Mouse (Mus musculus): ENCODE results near the gene Hist2h2aa1. TPM values are rescaled to one million over a fixed set of nuclear protein-coding genes. Genes with fewer than 3 reads are reported as not detected.
"Not testable (repeated sequence)": the region's sequence is repeated elsewhere in the genome, so short reads cannot be mapped to it uniquely, and the experiment has no call there.

The Hist2h2aa1 gene
- 960 to 1,517 TPM (median 1,455 TPM) in 3 replicates for total RNA-seq (2017)

DNA sequence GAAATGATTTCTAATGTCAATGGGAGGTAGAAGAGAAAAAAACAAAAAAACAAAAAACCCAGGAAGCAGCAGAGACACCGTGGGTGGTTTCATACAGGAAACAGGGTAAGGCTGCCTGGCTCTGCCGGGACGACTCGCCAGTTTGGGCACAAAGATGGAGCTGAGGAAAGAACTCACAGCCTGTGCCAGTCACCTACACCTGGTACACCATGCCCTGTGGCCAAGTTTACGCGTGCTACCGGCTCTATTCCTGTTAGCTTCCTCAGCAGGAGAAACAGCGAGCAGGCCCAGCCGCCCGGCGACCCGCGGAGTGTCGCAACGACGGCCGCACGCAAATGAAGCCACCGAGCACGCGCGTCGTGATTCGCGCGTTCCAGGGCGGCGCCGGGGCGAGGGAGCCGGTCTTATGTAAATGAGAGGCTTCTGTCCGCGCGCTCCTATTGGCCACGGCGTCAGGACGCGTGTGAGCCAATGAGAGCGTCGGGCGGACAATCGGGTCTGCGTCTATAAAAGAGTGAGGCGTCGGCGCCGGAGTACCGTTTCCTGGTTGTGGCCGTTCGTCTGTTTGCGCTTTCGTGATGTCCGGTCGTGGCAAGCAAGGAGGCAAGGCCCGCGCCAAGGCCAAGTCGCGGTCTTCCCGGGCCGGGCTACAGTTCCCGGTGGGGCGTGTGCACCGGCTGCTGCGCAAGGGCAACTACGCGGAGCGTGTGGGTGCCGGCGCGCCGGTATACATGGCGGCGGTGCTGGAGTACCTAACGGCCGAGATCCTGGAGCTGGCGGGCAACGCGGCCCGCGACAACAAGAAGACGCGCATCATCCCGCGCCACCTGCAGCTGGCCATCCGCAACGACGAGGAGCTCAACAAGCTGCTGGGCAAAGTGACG is at the start of gene Hist2h2aa1:
Hist2h2aa1 (plus strand) TSS at position 495 of the 884 bp plus-strand sequence.
- peak; percentile 85 for ATAC-seq (replicated peaks; ENCODE audit: insufficient number of reproducible peaks, low FRiP score, low TSS enrichment, poor library complexity, severe bottlenecking)

DNA sequence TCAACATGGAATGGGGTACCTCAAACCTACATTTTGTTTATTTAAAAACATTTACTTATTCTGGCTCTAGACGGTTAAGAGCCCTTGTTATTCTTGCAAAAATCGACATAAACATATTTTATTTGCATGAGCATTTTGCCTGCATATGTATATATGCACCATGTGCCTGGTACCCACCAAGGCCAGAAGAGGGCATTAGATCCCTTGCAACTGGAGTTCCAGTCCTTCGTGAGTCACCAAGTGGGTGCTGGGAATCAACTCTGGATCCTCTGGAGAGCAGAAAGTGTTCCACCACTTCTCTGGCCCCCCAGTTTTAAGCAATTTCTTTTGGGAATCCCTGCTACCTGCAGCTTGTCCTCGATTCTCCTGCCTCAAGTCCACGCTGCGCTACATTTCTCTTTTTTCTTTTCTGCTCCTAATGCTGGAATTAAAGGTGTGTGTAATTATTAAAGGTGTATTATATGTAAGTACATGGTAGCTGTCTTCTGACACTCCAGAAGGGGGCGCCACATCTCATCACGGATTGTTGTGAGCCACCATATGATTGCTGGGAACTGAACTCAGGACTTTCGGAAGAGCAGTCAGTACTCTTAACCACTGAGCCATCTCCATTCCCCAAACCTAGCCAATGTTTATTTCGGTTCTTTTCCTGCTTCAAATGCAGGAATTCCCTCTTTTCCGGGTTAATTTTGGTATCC is 49.5 kb upstream of the Hist2h2aa1 start:
- ATAC-seq (replicated peaks; ENCODE audit: insufficient number of reproducible peaks, low FRiP score, low TSS enrichment, poor library complexity, severe bottlenecking), result no peak

DNA sequence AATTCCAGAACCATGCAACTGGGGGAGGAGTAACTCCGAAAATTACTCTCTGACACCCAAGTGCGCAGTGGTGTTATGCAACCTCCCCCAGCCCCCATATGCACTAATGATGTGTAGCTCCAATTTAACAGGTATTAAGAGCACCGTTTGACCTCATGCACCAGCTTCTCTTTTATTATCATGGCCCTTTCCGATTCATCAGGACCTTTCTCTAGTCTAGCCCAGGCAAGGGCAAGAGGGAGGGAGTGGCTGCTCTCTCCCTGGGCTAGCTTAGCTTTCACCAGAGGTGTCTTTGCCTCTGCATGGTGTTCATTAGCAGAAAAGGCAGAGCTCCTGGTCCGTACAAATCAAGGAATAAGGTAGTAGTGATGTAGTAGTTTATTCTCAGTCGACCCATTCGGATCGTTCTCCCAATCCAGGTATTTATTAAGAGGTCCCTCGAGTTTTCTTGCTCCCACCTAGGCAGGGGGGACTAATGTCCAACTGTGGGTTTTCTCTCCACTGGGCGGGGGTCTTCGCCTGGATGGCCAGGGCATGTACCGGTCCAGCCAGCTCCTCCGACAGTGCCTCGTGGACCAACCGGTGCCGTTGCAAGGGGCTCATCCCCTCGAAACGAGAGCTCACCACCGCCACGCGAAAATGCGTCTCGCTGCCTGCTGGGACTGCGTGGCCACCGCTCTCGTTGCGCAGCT is 48.7 kb upstream of the Hist2h2aa1 start:
- ATAC-seq (replicated peaks; ENCODE audit: insufficient number of reproducible peaks, low FRiP score, low TSS enrichment, poor library complexity, severe bottlenecking), result no peak

GRCm38 (mm10) chr3:96197129-96197749 is 48.1 kb upstream of the Hist2h2aa1 start:
- peak; percentile 89 for ATAC-seq (replicated peaks; ENCODE audit: insufficient number of reproducible peaks, low FRiP score, low TSS enrichment, poor library complexity, severe bottlenecking)

- no peak for ATAC-seq (replicated peaks; ENCODE audit: insufficient number of reproducible peaks, low FRiP score, low TSS enrichment, poor library complexity, severe bottlenecking)
Observed at GRCm38 (mm10) chr3:96198181-96198580, 47.1 kb upstream of the Hist2h2aa1 start.

- ATAC-seq (replicated peaks; ENCODE audit: insufficient number of reproducible peaks, low FRiP score, low TSS enrichment, poor library complexity, severe bottlenecking), result not testable (repeated sequence)
Observed at GRCm38 (mm10) chr3:96198601-96199251, 46.6 kb upstream of the Hist2h2aa1 start.

DNA sequence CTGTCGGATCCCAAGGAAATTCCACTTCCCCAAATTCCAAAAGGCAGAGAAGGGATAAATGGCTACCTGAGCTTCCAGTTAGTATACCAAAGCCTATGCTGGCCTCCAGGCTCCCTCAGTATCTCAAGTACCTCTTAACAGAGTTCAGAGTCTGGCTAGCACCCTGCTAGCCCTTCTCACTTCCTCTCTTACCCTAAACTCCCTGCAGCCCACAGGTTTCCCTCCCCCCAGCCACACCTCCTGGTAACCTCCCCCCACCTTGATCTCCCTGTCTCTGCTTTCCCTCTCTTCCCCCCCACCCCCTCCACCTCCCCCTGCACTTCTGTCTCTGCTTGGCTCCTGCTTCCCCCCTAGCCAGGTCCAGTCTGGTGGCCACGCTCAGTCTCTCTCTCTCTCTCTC is 45.6 kb upstream of the Hist2h2aa1 start:
- ATAC-seq (replicated peaks; ENCODE audit: insufficient number of reproducible peaks, low FRiP score, low TSS enrichment, poor library complexity, severe bottlenecking), result no peak

DNA sequence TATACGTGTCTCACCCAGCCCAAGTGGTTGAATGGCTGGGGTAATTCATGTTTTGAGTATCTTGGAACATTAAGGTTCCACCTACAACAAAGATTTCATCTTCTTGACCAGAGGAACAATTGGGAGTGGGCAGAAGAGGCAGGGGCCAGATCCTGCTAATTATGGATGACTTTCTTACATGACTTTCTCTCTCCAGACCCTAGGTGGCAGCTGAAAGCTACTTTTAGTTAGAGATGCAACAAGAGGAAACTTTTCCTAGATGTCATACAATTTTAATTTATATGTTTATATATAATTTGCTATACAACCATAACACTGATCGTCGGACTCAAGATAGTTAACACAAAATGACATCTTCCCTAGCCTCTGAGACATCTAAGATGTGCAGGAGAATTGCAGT is 37.5 kb upstream of the Hist2h2aa1 start:
- no peak for ATAC-seq (replicated peaks; ENCODE audit: insufficient number of reproducible peaks, low FRiP score, low TSS enrichment, poor library complexity, severe bottlenecking)

DNA sequence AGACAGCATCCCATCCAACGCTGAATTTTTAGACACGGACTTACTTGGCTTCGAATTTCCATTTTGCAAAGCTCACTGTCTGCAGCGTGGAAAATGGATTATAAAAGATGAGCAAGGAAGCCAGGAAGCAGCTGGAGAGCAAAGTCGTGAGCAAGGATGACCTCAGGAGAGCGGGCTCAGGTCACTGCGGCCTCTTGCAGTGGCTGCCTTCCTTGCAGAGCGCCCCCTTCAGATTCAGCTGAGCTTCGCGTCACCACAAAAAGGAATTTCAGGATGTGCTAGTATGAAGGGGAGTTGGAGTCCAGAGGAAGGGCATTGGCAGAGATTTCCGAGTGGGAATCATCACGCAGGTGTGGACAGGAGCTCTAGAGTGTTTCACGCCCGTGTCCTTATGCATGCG is 36.1 kb upstream of the Hist2h2aa1 start:
- no peak for ATAC-seq (replicated peaks; ENCODE audit: insufficient number of reproducible peaks, low FRiP score, low TSS enrichment, poor library complexity, severe bottlenecking)

DNA sequence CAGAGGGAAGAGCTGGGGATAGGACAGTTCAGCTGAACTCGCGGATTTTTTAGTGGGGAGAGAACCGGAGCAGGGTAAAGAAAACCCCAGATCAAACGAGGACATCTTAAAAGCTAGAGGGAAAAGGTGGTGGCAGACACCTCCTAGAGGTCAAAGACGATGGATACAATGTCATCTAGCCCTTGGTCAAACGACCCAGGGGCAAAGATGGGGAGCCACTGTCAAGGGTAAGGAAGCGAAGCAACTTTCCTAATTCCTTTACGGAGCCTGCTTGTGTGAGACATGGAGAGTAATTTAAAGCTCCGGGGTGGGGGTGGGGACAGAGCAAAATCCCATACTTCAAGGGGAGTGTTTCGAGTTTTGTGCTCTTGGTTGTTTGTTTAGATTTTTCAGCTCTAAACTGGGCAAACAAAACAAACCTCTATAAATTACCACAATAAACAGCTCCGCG is 26.1 kb upstream of the Hist2h2aa1 start:
- no peak for ATAC-seq (replicated peaks; ENCODE audit: insufficient number of reproducible peaks, low FRiP score, low TSS enrichment, poor library complexity, severe bottlenecking)

GRCm38 (mm10) chr3:96219661-96220130 is 25.6 kb upstream of the Hist2h2aa1 start, which contains the start of the genes Bola1 and Hist2h2ab:
TSS of gene Bola1 (minus strand) at chr3:96219709.
TSS of gene Hist2h2ab (plus strand) at chr3:96219865.
- ATAC-seq (replicated peaks; ENCODE audit: insufficient number of reproducible peaks, low FRiP score, low TSS enrichment, poor library complexity, severe bottlenecking), result peak; percentile 79

GRCm38 (mm10) chr3:96220131-96220764 is 25.0 kb upstream of the Hist2h2aa1 start:
- ATAC-seq (replicated peaks; ENCODE audit: insufficient number of reproducible peaks, low FRiP score, low TSS enrichment, poor library complexity, severe bottlenecking), result not testable (repeated sequence)

- ATAC-seq (replicated peaks; ENCODE audit: insufficient number of reproducible peaks, low FRiP score, low TSS enrichment, poor library complexity, severe bottlenecking), result peak; percentile 82
Observed at GRCm38 (mm10) chr3:96220765-96221639, 24.3 kb upstream of the Hist2h2aa1 start, which contains the start of the genes Hist2h2ac and Hist2h2be. TSS of gene Hist2h2ac (minus strand) at chr3:96220880. TSS of gene Hist2h2be (plus strand) at chr3:96221119.

- no peak for ATAC-seq (replicated peaks; ENCODE audit: insufficient number of reproducible peaks, low FRiP score, low TSS enrichment, poor library complexity, severe bottlenecking)
Observed at GRCm38 (mm10) chr3:96221640-96222038, 23.7 kb upstream of the Hist2h2aa1 start.

- no peak for ATAC-seq (replicated peaks; ENCODE audit: insufficient number of reproducible peaks, low FRiP score, low TSS enrichment, poor library complexity, severe bottlenecking)
Observed at GRCm38 (mm10) chr3:96222774-96223173, 22.5 kb upstream of the Hist2h2aa1 start.

- no peak for ATAC-seq (replicated peaks; ENCODE audit: insufficient number of reproducible peaks, low FRiP score, low TSS enrichment, poor library complexity, severe bottlenecking)
Observed at GRCm38 (mm10) chr3:96225421-96225820, 19.9 kb upstream of the Hist2h2aa1 start.
